Mouse (Mus musculus): ENCODE measurements at regions not wholly inside any gene's neighbourhood (a gene's known extent, or its start where the extent isn't known, plus 50 kb on each side); places are given as distances from the start of the nearest gene placed in this dataset.

DNA sequence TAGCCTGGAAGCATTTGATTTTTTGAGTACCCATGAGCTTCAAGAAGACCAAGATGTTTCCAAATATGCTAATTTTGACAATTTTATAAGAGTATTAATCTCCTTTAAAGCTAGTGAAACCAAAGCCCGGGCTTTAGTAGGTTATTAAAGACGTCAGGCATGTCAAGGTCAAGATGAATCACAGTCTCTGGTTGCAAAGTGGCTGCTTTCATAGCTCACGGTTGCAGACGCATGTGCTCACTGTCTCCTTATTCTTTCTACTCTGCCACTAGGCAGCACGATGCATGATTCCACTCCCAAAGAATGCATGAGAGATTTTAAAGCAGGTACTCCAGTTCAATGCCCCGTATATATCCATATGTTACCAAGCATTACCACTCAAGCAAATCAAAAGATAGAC, 86.4 kb upstream of the Jade1 start:
- Histone ChIP-seq H3K36me3 (ENCODE audit: control insufficient read depth, insufficient read depth, low read length, poor library complexity, severe bottlenecking) (peaks cover 73% of the 10 kb centered on the region), H3K9me3 (replicated peaks; ENCODE audit: control insufficient read depth, insufficient read depth, low read length, poor library complexity, severe bottlenecking) (no peaks in the 10 kb centered on the region), H3K27ac (ENCODE audit: insufficient read depth, low read length) (no peak overlapping the region), H3K4me3 (ENCODE audit: low read depth, low read length) (no peak overlapping the region), H3K4me1 (ENCODE audit: control insufficient read depth, insufficient read depth, low read length) (no peaks in the 10 kb centered on the region), H3K9ac (ENCODE audit: low read depth, poor library complexity, severe bottlenecking) (no peak overlapping the region), H3K27me3 (ENCODE audit: control insufficient read depth, insufficient read depth, low read length, poor library complexity, severe bottlenecking) (no peaks in the 10 kb centered on the region)
- no peak for TF ChIP-seq CTCF (IDR thresholded peaks at IDR 0.05; ENCODE audit: low read depth, low read length)
- TF ChIP-seq POLR2A (IDR thresholded peaks at IDR 0.05; ENCODE audit: insufficient read depth, low read length), result no peak
- no peak for TF ChIP-seq EP300 (IDR thresholded peaks at IDR 0.05; ENCODE audit: insufficient read depth, low read depth, low read length)

- no peaks in the 10 kb centered on the region for H3K27me3 ChIP-seq (ENCODE audit: control insufficient read depth, insufficient read depth, low read length, poor library complexity, severe bottlenecking)
- no peaks in the 10 kb centered on the region for H3K4me1 ChIP-seq (ENCODE audit: control insufficient read depth, insufficient read depth, low read length)
- H3K27ac ChIP-seq (ENCODE audit: insufficient read depth, low read length), result no peak overlapping the region
- no peak overlapping the region for H3K9ac ChIP-seq (ENCODE audit: low read depth, poor library complexity, severe bottlenecking)
- TF ChIP-seq EP300 (IDR thresholded peaks at IDR 0.05; ENCODE audit: insufficient read depth, low read depth, low read length) (no peak), CTCF (IDR thresholded peaks at IDR 0.05; ENCODE audit: low read depth, low read length) (no peak), POLR2A (IDR thresholded peaks at IDR 0.05; ENCODE audit: insufficient read depth, low read length) (no peak)
- H3K9me3 ChIP-seq (replicated peaks; ENCODE audit: control insufficient read depth, insufficient read depth, low read length, poor library complexity, severe bottlenecking), result no peaks in the 10 kb centered on the region
- H3K4me3 ChIP-seq (ENCODE audit: low read depth, low read length), result no peak overlapping the region
- H3K36me3 ChIP-seq (ENCODE audit: control insufficient read depth, insufficient read depth, low read length, poor library complexity, severe bottlenecking), result peaks cover 67% of the 10 kb centered on the region
Observed at GRCm38 (mm10) chr3:41467857-41468256, 87.7 kb upstream of the Jade1 start.

DNA sequence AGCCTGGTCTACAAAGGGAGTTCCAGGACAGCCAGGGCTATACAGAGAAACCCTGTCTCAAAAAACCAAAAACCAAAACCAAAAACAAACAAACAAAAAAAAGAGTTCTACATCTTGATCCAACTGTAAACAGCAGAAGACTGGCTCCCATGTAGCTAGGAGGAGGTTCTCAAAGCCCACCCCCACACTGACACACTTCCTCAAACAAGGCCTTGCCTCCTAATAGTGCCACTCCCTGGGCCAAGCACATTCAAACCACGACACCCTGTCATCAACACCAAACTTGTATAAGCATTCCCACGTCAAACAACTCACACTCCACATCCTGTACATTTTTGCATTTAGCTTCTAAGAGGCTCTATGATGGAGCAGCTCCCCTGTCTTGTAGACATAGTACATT, 89.6 kb upstream of the Jade1 start:
- Histone ChIP-seq H3K9ac (ENCODE audit: low read depth, poor library complexity, severe bottlenecking) (no peak overlapping the region), H3K4me1 (ENCODE audit: control insufficient read depth, insufficient read depth, low read length) (no peaks in the 10 kb centered on the region), H3K9me3 (replicated peaks; ENCODE audit: control insufficient read depth, insufficient read depth, low read length, poor library complexity, severe bottlenecking) (no peaks in the 10 kb centered on the region), H3K27ac (ENCODE audit: insufficient read depth, low read length) (no peak overlapping the region), H3K27me3 (ENCODE audit: control insufficient read depth, insufficient read depth, low read length, poor library complexity, severe bottlenecking) (no peaks in the 10 kb centered on the region), H3K36me3 (ENCODE audit: control insufficient read depth, insufficient read depth, low read length, poor library complexity, severe bottlenecking) (peaks cover 70% of the 10 kb centered on the region), H3K4me3 (ENCODE audit: low read depth, low read length) (no peak overlapping the region)
- TF ChIP-seq CTCF (IDR thresholded peaks at IDR 0.05; ENCODE audit: low read depth, low read length) (no peak), EP300 (IDR thresholded peaks at IDR 0.05; ENCODE audit: insufficient read depth, low read depth, low read length) (no peak), POLR2A (IDR thresholded peaks at IDR 0.05; ENCODE audit: insufficient read depth, low read length) (no peak)

- TF ChIP-seq CTCF (IDR thresholded peaks at IDR 0.05; ENCODE audit: low read depth, low read length) (no peak), POLR2A (IDR thresholded peaks at IDR 0.05; ENCODE audit: insufficient read depth, low read length) (no peak), EP300 (IDR thresholded peaks at IDR 0.05; ENCODE audit: insufficient read depth, low read depth, low read length) (no peak)
- H3K9me3 ChIP-seq (replicated peaks; ENCODE audit: control insufficient read depth, insufficient read depth, low read length, poor library complexity, severe bottlenecking), result no peaks in the 10 kb centered on the region
- H3K4me1 ChIP-seq (ENCODE audit: control insufficient read depth, insufficient read depth, low read length), result no peaks in the 10 kb centered on the region
- no peaks in the 10 kb centered on the region for H3K27me3 ChIP-seq (ENCODE audit: control insufficient read depth, insufficient read depth, low read length, poor library complexity, severe bottlenecking)
- peaks cover 52% of the 10 kb centered on the region for H3K36me3 ChIP-seq (ENCODE audit: control insufficient read depth, insufficient read depth, low read length, poor library complexity, severe bottlenecking)
- H3K9ac ChIP-seq (ENCODE audit: low read depth, poor library complexity, severe bottlenecking), result no peak overlapping the region
- H3K4me3 ChIP-seq (ENCODE audit: low read depth, low read length), result no peak overlapping the region
- no peak overlapping the region for H3K27ac ChIP-seq (ENCODE audit: insufficient read depth, low read length)
Observed at GRCm38 (mm10) chr3:41462953-41463644, 92.4 kb upstream of the Jade1 start.

DNA sequence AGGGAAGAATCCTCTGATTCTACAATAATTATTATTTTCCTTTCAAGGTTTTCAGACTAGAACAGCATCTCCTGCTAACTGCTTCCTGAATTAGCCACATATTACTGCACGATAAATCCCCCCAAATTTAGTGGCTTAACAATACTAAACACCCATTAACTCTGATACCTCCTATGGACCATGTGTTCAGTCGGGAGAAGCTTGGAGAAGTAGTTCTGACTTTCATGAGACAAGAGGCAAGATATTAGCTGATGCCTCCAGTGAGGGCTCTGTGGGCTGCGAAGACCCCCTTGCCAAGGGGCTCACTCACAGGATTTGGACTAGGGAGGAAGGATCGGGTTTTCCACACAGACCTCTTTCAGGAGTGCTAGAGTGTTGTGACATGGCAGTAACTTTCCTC, 95.4 kb upstream of the Jade1 start:
- Histone ChIP-seq H3K27me3 (ENCODE audit: control insufficient read depth, insufficient read depth, low read length, poor library complexity, severe bottlenecking) (no peaks in the 10 kb centered on the region), H3K4me3 (ENCODE audit: low read depth, low read length) (no peak overlapping the region), H3K36me3 (ENCODE audit: control insufficient read depth, insufficient read depth, low read length, poor library complexity, severe bottlenecking) (peaks cover 31% of the 10 kb centered on the region), H3K27ac (ENCODE audit: insufficient read depth, low read length) (no peak overlapping the region), H3K9ac (ENCODE audit: low read depth, poor library complexity, severe bottlenecking) (no peak overlapping the region), H3K9me3 (replicated peaks; ENCODE audit: control insufficient read depth, insufficient read depth, low read length, poor library complexity, severe bottlenecking) (no peaks in the 10 kb centered on the region), H3K4me1 (ENCODE audit: control insufficient read depth, insufficient read depth, low read length) (no peaks in the 10 kb centered on the region)
- TF ChIP-seq EP300 (IDR thresholded peaks at IDR 0.05; ENCODE audit: insufficient read depth, low read depth, low read length), result no peak
- no peak for TF ChIP-seq POLR2A (IDR thresholded peaks at IDR 0.05; ENCODE audit: insufficient read depth, low read length)
- TF ChIP-seq CTCF (IDR thresholded peaks at IDR 0.05; ENCODE audit: low read depth, low read length), result no peak

DNA sequence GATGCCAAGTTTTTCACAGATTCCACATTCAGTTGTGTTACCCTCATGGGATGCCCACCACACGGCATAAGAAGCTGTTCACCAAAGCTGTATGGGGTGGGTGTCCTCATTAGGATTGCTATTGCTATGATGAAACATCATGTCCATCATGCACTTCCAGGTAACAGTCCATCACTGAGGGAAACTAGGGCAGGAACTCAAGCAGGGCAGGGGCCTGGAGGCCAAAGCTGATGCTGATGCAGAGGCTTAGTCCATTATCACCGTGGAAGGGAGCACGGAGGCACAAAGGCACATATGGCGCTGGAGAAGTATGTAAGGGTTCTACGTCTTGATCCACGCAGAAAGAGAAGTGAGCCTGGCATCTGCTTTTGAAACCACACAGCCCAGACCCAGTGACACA, 97.4 kb upstream of the Jade1 start:
- Histone ChIP-seq H3K36me3 (ENCODE audit: control insufficient read depth, insufficient read depth, low read length, poor library complexity, severe bottlenecking) (peaks cover 26% of the 10 kb centered on the region), H3K27me3 (ENCODE audit: control insufficient read depth, insufficient read depth, low read length, poor library complexity, severe bottlenecking) (no peaks in the 10 kb centered on the region), H3K4me3 (ENCODE audit: low read depth, low read length) (no peak overlapping the region), H3K27ac (ENCODE audit: insufficient read depth, low read length) (no peak overlapping the region), H3K9me3 (replicated peaks; ENCODE audit: control insufficient read depth, insufficient read depth, low read length, poor library complexity, severe bottlenecking) (no peaks in the 10 kb centered on the region), H3K9ac (ENCODE audit: low read depth, poor library complexity, severe bottlenecking) (no peak overlapping the region), H3K4me1 (ENCODE audit: control insufficient read depth, insufficient read depth, low read length) (no peaks in the 10 kb centered on the region)
- TF ChIP-seq POLR2A (IDR thresholded peaks at IDR 0.05; ENCODE audit: insufficient read depth, low read length), result no peak
- TF ChIP-seq CTCF (IDR thresholded peaks at IDR 0.05; ENCODE audit: low read depth, low read length), result no peak
- TF ChIP-seq EP300 (IDR thresholded peaks at IDR 0.05; ENCODE audit: insufficient read depth, low read depth, low read length), result no peak
